Mouse (Mus musculus): ENCODE data around the gene Adora3.

DNA sequence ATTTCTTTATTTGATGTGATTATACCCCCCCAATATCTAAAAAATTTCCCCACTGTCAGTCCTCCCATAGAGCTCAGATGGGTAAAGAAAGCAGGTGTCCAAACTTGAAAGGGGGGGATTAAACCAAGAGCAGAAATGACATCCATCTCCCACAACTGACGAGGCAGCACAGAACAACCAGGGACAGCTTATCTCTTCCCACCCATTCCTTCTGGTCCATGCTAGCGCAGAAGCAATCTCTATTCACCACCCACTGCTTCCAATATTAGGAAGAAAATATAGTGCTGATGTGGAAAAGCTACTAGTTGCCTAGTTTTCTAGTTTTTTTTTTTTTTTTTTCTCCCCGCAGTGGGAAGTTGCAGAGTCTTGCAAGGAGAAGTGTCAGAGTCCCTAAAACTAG, 34.8 kb upstream of the Adora3 start:
- TF ChIP-seq CTCF (IDR thresholded peaks at IDR 0.05) = no peak
- TF ChIP-seq POLR2A (IDR thresholded peaks at IDR 0.05; ENCODE audit: insufficient read depth, low read depth, low read length) = no peak

All from heart, adult 2 months (tissue).